Mouse (Mus musculus) stomach, postnatal 0 days (tissue): ENCODE results near the gene Zar1. TPM values are rescaled to one million over a fixed set of nuclear protein-coding genes. Genes with fewer than 3 reads are reported as not detected.

ENCODE experiments used
- ATAC-seq: fragments of 200-750 bp; cut with Nextera tagmentation; 2 replicates; pipeline ENCODE4 v1.8.0; 2017; ENCODE audit not compliant: low FRiP score, low TSS enrichment
- DNase-seq: peaks from one replicate; pipeline ENCODE4 v3.0.0-alpha.2; 2016; ENCODE audit warnings: low spot score
- H3K27ac ChIP-seq: fragments of 300-500 bp; sonication (generic); replicated peaks from 2 replicates; pipeline ENCODE4 v1.5.1; 2014; ENCODE audit warnings: mild to moderate bottlenecking, control low read depth
- H3K27me3 ChIP-seq: fragments of 300-500 bp; sonication (generic); 2 replicates; pipeline ENCODE4 v1.6.1; 2014; ENCODE audit warnings: low read length; ENCODE audit not compliant: control insufficient read depth, insufficient read depth
- H3K36me3 ChIP-seq: fragments of 300-500 bp; sonication (generic); 2 replicates; pipeline ENCODE4 v1.6.1; 2014; ENCODE audit warnings: low read length, mixed read lengths; ENCODE audit not compliant: control insufficient read depth, insufficient read depth
- H3K4me1 ChIP-seq: fragments of 300-500 bp; sonication (generic); replicated peaks from 2 replicates; pipeline ENCODE4 v1.6.1; 2014; ENCODE audit warnings: antibody characterized with exemption; ENCODE audit not compliant: control insufficient read depth, insufficient read depth
- H3K4me2 ChIP-seq: fragments of 300-500 bp; sonication (generic); replicated peaks from 2 replicates; pipeline ENCODE4 v1.6.1; 2014; ENCODE audit warnings: low read depth, mild to moderate bottlenecking, control low read depth, moderate library complexity
- H3K4me3 ChIP-seq: fragments of 300-500 bp; sonication (generic); 2 replicates; pipeline ENCODE4 v1.5.1; 2014; ENCODE audit warnings: low read depth, low read length, control low read depth
- H3K9ac ChIP-seq: fragments of 300-500 bp; sonication (generic); 2 replicates; pipeline ENCODE4 v1.6.1; 2014; ENCODE audit warnings: mild to moderate bottlenecking, low read length, control low read depth, mixed read lengths
- H3K9me3 ChIP-seq: fragments of 300-500 bp; sonication (generic); 2 replicates; pipeline ENCODE4 v1.6.1; 2016; ENCODE audit warnings: low read length; ENCODE audit not compliant: control insufficient read depth
- CTCF ChIP-seq: IDR thresholded peaks from 2 replicates; pipeline ENCODE4 v1.5.1; 2016; ENCODE audit warnings: antibody characterized with exemption, low read depth, mild to moderate bottlenecking, moderate library complexity
- EP300 ChIP-seq: optimal IDR thresholded peaks from 2 replicates; pipeline ENCODE3; 2016; ENCODE audit warnings: antibody characterized with exemption
- WGBS: fragments of 180-500 bp; shearing (Covaris S2); extraction: QIAGEN DNeasy Blood & Tissue Kit; methylation state at CpG from one replicate; pipeline ENCODE4 v1.1.7; 2014; 5-methylcytosine and 5-hydroxymethylcytosine counted together
- polyA plus RNA-seq: library from polyadenylated mRNA; unstranded; fragments of >200 nt; fragmentation: Nextera tagmentation; extraction: Ambion mirVana; gene quantifications from 2 replicates; pipeline ENCODE4 v1.2.1, GENCODE M21; 2015

The Zar1 gene
- polyA plus RNA-seq, 1 experiment from 2014 or later: 0.15 TPM

DNA sequence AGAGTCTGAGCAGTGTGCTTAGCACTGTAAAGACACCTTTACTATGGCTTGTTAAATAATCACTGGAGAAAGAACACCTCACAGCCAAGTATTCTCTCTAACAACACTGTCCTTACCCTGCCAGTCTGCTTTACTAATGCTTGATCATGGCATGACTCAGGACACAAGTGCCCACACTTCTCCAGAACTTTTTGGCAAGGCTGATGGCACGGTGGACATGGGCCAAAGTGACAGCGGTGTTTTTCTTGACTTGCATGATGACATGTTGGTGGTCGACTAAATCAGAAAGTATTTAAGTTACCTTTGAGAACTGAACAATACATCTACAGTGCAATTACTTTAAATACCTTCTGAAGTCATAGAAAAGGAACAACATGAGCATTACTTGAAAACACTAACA lies 52.2 kb downstream of the Zar1 start:
- WGBS: 93% methylated on average over 3 of the region's 3 CpGs
- no peak for ATAC-seq

More for the DNA sequence above, 52.2 kb downstream of the Zar1 start:
- DNase-seq: no peak
- Histone ChIP-seq H3K4me1 (no peaks in the 10 kb centered on the region), H3K27ac (no peak overlapping the region), H3K4me2 (no peak overlapping the region), H3K27me3 (no peaks in the 10 kb centered on the region), H3K9me3 (no peaks in the 10 kb centered on the region), H3K9ac (no peak overlapping the region), H3K36me3 (peaks cover 11% of the 10 kb centered on the region; the same call in 1 of the 2 replicates), H3K4me3 (no peak overlapping the region)
- no peak for TF ChIP-seq EP300
- TF ChIP-seq CTCF: no peak

Other genes starting within 250 kb of the Zar1 start
- gene Corin, start 76.8 kb downstream of the Zar1 start, polyA plus RNA-seq: 1.3 TPM in 2 replicates
- gene Nfxl1, start 21.6 kb downstream of the Zar1 start, polyA plus RNA-seq: 8.8 and 9.5 TPM in 2 replicates
- gene Gm5868, start 6.3 kb upstream of the Zar1 start, polyA plus RNA-seq: 0.56 and 1.1 TPM in 2 replicates
- gene Cnga1, start 63.0 kb upstream of the Zar1 start, polyA plus RNA-seq: 0.06 TPM in 1 of 2 replicates, not detected in the other
- gene Nipal1, start 66.5 kb upstream of the Zar1 start, polyA plus RNA-seq: 64.5 and 64.7 TPM in 2 replicates
- 0.16 and 0.21 TPM in 2 replicates for gene Txk, start 171.5 kb upstream of the Zar1 start, polyA plus RNA-seq